Mouse (Mus musculus) megakaryocyte, embryonic 14.5 days (primary cell): ENCODE results near the gene Itga9.

Experiments used
- FLI1 ChIP-seq: IDR thresholded peaks from 2 replicates; pipeline ENCODE4 v1.6.1; 2012; ENCODE audit warnings: low read length, inconsistent platforms, mixed read lengths
- GATA1 ChIP-seq: IDR thresholded peaks from 3 replicates; pipeline ENCODE4 v1.6.1; 2012; ENCODE audit warnings: mixed read lengths, low read length, inconsistent platforms, borderline replicate concordance

DNA sequence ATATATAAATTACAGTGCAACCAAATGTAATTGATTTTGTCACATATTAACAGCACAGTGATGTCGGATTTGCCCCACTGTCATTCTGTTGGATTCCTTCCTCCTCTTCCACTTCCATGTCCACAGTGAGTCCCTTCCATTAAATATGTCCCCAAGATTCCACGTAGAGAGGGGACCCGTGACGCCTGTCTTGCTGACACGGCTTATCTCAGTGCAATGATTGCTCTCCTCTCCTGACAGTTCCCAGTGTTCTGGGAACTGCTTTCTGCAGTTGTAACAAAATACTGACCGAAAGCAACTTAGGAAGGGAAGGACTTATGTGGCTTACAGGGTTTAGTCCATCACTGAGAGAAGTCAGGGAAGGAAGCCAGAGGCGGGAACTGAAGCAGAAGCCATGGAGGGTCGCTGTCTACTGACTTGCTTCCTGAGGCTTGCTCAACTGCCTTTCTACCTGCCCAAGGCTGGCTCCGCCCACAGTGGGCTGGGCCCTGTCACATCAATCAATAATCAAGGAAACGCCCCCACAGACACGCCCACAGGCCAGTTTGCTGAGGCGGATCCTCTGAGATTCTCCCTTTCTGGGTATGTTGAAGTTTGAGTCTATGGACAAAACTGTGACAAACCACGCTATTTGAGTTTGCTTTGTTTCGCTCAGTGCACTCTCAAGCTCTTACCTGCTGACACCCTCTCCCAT is 99.0 kb downstream of the Itga9 start:
- TF ChIP-seq GATA1 (no peak), FLI1 (no peak)
